Mouse (Mus musculus) granulocyte monocyte progenitor cell, adult 5-6 weeks (primary cell): ENCODE results near the gene Sept6. TPM values are rescaled to one million over a fixed set of nuclear protein-coding genes. Genes with fewer than 3 reads are reported as not detected.

Experiments
- ATAC-seq: replicated peaks from 2 replicates; pipeline ENCODE4 v1.8.0; 2016; ENCODE audit warnings: mild to moderate bottlenecking, moderate TSS enrichment, inconsistent platforms; ENCODE audit not compliant: poor library complexity, severe bottlenecking
- total RNA-seq, 2 experiments: library from RNA; stranded (forward) in 1 of 2; stranded (reverse) in 1 of 2; fragments of 200-712, 200-1000 nt in 1 of 2; fragments of >200 nt in 1 of 2; fragmentation: Nextera tagmentation in 1 of 2; gene quantifications; 2 replicates each; pipeline ENCODE4 v1.2.3; 2014 to 2017

Sept6 gene
- total RNA-seq, 2 experiments from 2014 or later = 34.2 to 44.2 TPM

DNA sequence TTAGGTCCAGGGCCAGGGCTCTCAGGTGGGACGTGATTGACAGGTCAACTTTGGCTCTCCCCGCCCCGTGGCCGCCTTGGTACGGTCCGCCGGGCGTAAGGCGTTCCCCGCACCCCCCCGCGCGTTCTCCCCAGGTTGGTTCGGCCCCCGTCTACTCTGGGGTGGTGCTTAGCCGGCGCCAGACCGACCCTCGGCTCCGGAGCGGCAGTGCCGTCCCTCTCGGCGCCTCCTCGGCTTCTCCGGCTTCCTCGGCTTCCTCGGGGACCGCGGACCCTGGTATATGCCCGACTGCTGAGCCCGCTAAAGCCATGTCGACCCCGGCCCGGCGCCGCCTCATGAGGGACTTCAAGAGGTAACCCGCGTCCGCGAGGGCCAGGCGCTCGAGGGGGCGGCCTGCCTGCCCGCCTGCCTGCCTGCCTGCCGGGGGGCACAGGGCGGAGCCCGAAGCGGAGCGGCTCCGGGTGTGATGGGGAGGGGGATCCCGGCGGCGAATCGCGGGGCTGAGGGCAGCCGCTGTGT, 117.4 kb downstream of the Sept6 start:
- peak; percentile 88 for ATAC-seq

DNA sequence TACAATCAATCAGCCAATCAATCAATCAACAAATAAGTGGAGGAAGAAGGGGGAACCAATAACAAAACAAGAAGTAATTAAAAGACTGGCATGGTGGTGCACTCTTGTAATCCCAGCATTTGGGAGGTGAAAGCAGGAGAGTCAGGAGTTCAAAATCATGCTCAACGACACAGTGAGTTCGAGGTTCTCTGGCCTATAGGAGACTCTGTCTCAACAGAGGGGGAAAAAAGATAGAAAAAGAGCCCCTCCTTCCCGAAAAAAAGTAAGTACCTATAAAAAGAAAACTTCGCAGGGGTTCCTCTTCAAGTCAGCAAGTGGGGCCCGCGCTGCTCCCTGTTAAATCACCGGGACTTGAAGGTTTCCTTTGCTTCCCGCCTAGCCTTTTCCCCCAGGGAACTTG, 117.8 kb downstream of the Sept6 start, which contains the start of the genes Ube2a and C330007P06Rik:
Gene Ube2a (plus strand): TSS at position 136 of the 400 bp plus-strand sequence.
Gene C330007P06Rik (minus strand): TSS at position 347 of the 400 bp plus-strand sequence.
- 0 out of 2 replicates have a peak, but pooled peaks have one; percentile 3 for ATAC-seq

DNA sequence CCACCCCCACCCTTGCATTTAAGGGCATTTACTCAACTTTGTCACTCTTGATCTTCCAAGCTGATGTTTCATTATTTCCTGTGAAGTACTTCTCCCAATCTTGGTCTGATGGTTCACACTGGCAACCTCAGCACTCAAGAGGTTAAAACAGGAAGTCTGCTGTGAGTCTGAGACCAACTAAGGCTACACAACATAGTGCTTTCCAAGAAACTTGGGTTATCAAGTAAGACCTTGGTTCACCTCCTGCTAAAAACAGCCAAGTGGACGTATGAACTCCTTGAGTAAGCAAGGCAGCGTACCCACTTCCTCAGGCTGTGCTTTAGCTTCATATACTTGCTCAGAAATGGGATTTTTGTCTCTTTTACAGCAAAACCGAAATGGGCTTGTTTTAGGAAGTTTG, 121.2 kb downstream of the Sept6 start:
- peak; percentile 72 for ATAC-seq

DNA sequence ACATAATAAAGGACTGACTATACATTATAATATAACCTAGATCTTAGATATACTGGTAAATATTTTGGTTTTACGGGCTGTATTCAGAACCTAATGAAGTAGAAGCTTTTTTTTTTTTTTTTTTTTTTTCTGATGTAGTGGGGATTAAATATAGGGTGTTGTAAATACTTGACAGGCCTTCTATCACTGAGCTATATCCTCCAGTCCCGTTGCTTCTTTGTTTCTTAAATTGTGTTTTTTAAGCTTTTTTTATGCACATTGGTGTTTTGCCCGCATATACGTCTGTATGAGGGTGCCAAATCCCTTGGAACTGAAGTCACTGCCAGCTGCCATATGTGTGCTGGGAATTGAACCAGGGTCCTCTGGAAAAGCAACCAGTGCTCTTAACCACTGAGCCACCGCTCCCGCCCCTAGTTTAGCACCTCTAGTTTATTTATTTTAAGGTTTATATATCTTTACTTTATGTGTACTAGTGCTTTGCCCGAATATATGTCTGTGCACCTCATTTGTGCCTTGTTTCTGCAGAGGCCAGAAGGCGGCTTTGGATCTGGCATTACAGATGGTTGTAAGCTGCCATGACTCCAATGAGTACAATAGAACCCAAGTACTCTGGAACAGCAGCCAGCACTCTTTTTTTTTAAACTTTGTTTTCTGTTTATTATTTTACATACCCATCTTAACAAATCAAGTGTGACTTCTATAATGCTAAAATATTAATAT, 126.8 kb downstream of the Sept6 start:
- ATAC-seq = no peak

DNA sequence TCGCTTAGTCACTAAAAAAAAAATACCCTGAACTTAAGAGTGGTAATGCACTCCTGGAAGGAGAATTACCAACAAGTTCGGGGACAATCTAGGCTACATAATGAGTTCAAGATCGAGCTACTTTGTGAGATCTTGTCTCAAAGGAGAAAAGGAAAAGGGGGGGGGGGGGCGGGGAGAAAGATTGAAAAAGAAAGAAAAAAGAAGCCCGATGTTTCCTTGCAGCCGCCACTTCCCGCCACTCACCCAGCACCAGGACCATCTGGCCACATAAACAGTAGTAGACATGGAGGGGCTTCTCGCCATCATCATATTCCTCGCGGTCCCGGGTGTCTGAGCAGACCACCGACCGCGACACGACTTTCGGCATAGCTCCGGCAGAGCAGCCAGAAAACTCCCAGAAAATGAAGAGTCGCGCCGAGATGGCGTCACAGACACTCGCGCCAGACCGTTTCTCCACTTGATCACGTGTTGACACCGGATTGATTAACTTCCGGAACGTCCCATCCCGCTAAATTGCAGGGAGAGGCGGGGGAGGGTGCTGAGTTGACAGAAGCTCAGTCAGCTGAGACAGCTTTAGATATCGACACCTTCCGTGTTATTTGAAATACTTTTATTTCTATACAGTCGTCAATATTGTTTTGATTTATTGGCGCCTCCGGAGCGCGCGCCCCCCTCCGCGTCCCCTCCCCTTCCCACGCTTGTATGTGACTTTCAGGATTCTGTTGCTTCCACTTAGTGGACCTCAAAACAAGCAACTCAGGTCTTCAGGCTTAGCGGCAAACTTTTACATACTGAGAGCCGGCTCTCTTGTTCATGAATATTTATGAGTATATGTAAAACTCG, 127.6 kb downstream of the Sept6 start:
- ATAC-seq = peak; percentile 100

Other genes with a start within 250 kb of the Sept6 start
- gene Slc25a43, start 248.1 kb downstream of the Sept6 start, total RNA-seq (2014; fragmentation: Nextera tagmentation) = 2.5 and 4.3 TPM in 2 replicates
- gene Slc25a43, start 248.1 kb downstream of the Sept6 start, total RNA-seq (2017) = 1.0 and 1.2 TPM in 2 replicates
- gene Slc25a5, start 196.1 kb downstream of the Sept6 start, total RNA-seq (2014; fragmentation: Nextera tagmentation) = 933 and 1,044 TPM in 2 replicates
- gene Slc25a5, start 196.1 kb downstream of the Sept6 start, total RNA-seq (2017) = 865 and 1,012 TPM in 2 replicates
- gene Ube2a, start 117.9 kb downstream of the Sept6 start, total RNA-seq (2014; fragmentation: Nextera tagmentation) = 108 and 126 TPM in 2 replicates
- gene Ube2a, start 117.9 kb downstream of the Sept6 start, total RNA-seq (2017) = 12.7 and 28.0 TPM in 2 replicates
- 26.3 and 26.8 TPM in 2 replicates for gene C330007P06Rik, start 117.7 kb downstream of the Sept6 start, total RNA-seq (2014; fragmentation: Nextera tagmentation)
- gene C330007P06Rik, start 117.7 kb downstream of the Sept6 start, total RNA-seq (2017) = 70.1 and 71.1 TPM in 2 replicates
- 17.9 and 19.6 TPM in 2 replicates for gene Nkrf, start 88.9 kb downstream of the Sept6 start, total RNA-seq (2014; fragmentation: Nextera tagmentation)
- 12.9 and 14.1 TPM in 2 replicates for gene Nkrf, start 88.9 kb downstream of the Sept6 start, total RNA-seq (2017)
- 0.38 TPM in 1 of 2 replicates, not detected in the other for gene Sowahd, start 57.1 kb upstream of the Sept6 start, total RNA-seq (2014; fragmentation: Nextera tagmentation)
- gene Sowahd, start 57.1 kb upstream of the Sept6 start, total RNA-seq (2017) = 0.15 and 1.2 TPM in 2 replicates
- 2,391 and 2,751 TPM in 2 replicates for gene Rpl39, start 93.6 kb upstream of the Sept6 start, total RNA-seq (2014; fragmentation: Nextera tagmentation)
- gene Rpl39, start 93.6 kb upstream of the Sept6 start, total RNA-seq (2017) = 3,105 and 3,852 TPM in 2 replicates
- 48.5 and 59.1 TPM in 2 replicates for gene Upf3b, start 118.5 kb upstream of the Sept6 start, total RNA-seq (2014; fragmentation: Nextera tagmentation)
- 57.7 and 58.8 TPM in 2 replicates for gene Upf3b, start 118.5 kb upstream of the Sept6 start, total RNA-seq (2017)
- 11.0 and 15.8 TPM in 2 replicates for gene Nkap, start 135.0 kb upstream of the Sept6 start, total RNA-seq (2014; fragmentation: Nextera tagmentation)
- gene Nkap, start 135.0 kb upstream of the Sept6 start, total RNA-seq (2017) = 16.3 and 65.0 TPM in 2 replicates
- gene Akap14, start 177.0 kb upstream of the Sept6 start, total RNA-seq (2014; fragmentation: Nextera tagmentation) = not detected in 2 replicates
- gene Akap14, start 177.0 kb upstream of the Sept6 start, total RNA-seq (2017) = not detected in 2 replicates
- 227 and 528 TPM in 2 replicates for gene Ndufa1, start 199.4 kb upstream of the Sept6 start, total RNA-seq (2014; fragmentation: Nextera tagmentation)
- gene Ndufa1, start 199.4 kb upstream of the Sept6 start, total RNA-seq (2017) = 90.1 and 112 TPM in 2 replicates
- 0.73 and 5.8 TPM in 2 replicates for gene Rnf113a1, start 199.5 kb upstream of the Sept6 start, total RNA-seq (2014; fragmentation: Nextera tagmentation)
- gene Rnf113a1, start 199.5 kb upstream of the Sept6 start, total RNA-seq (2017) = 2.9 and 3.8 TPM in 2 replicates
- gene Gm9, start 219.2 kb upstream of the Sept6 start, total RNA-seq (2014; fragmentation: Nextera tagmentation) = not detected in 2 replicates
- gene Gm9, start 219.2 kb upstream of the Sept6 start, total RNA-seq (2017) = not detected in 2 replicates
- gene Rhox1, start 230.5 kb upstream of the Sept6 start, total RNA-seq (2014; fragmentation: Nextera tagmentation) = not detected in 2 replicates
- gene Rhox1, start 230.5 kb upstream of the Sept6 start, total RNA-seq (2017) = not detected in 2 replicates